Mouse (Mus musculus) lung, embryonic 15.5 days (tissue): ENCODE measurements around the gene 3830417A13Rik. TPM values are rescaled to one million over a fixed set of nuclear protein-coding genes. Genes with fewer than 3 reads are reported as not detected.

ENCODE experiments used
- ATAC-seq: fragments of 200-750 bp; cut with Nextera tagmentation; 2 replicates; pipeline ENCODE4 v1.8.0; 2017; ENCODE audit warnings: moderate number of reproducible peaks, borderline replicate concordance; ENCODE audit not compliant: low FRiP score, low TSS enrichment; ENCODE audit errors: extremely low read depth
- H3K27ac ChIP-seq: fragments of 300-500 bp; sonication (generic); 2 replicates; pipeline ENCODE4 v1.5.1; 2015; ENCODE audit warnings: moderate library complexity, mild to moderate bottlenecking, inconsistent platforms
- H3K27me3 ChIP-seq: fragments of 300-500 bp; sonication (generic); 2 replicates; pipeline ENCODE4 v1.6.1; 2015; ENCODE audit warnings: inconsistent platforms
- H3K36me3 ChIP-seq: fragments of 300-500 bp; sonication (generic); 2 replicates; pipeline ENCODE4 v1.6.1; 2015; ENCODE audit warnings: inconsistent platforms
- H3K4me1 ChIP-seq: fragments of 300-500 bp; sonication (generic); 2 replicates; pipeline ENCODE4 v1.6.1; 2015; ENCODE audit warnings: inconsistent platforms
- H3K4me2 ChIP-seq: fragments of 300-500 bp; sonication (generic); 2 replicates; pipeline ENCODE4 v1.6.1; 2015; ENCODE audit warnings: inconsistent platforms, mild to moderate bottlenecking, moderate library complexity
- H3K4me3 ChIP-seq: fragments of 300-500 bp; sonication (generic); 2 replicates; pipeline ENCODE4 v1.5.1; 2015; ENCODE audit warnings: mild to moderate bottlenecking, inconsistent platforms
- H3K9ac ChIP-seq: fragments of 300-500 bp; sonication (generic); 2 replicates; pipeline ENCODE4 v1.6.1; 2015; ENCODE audit warnings: inconsistent platforms
- H3K9me3 ChIP-seq: fragments of 300-500 bp; sonication (generic); 2 replicates; pipeline ENCODE4 v1.6.1; 2016; ENCODE audit warnings: inconsistent platforms
- WGBS: fragments of 180-500 bp; shearing (Covaris S2); methylation state at CpG from one replicate; pipeline ENCODE4 v1.1.7; 2015; 5-methylcytosine and 5-hydroxymethylcytosine counted together
- polyA plus RNA-seq: library from polyadenylated mRNA; unstranded; fragments of >200 nt; fragmentation: Nextera tagmentation; extraction: Ambion mirVana; gene quantifications from 2 replicates; pipeline ENCODE4 v1.2.1, GENCODE M21; 2015

The 3830417A13Rik gene
- polyA plus RNA-seq: not detected in 2 replicates

GRCm38 (mm10) chrX:64173248-64173647, at the start of gene 3830417A13Rik:
Gene 3830417A13Rik, plus strand, starts transcription at chrX:64173548.
- ATAC-seq: no peak
- Histone ChIP-seq H3K4me3 (no peak within 1 kb of the TSS), H3K36me3 (no peaks in the 10 kb centered on the region), H3K4me2 (no peak within 1 kb of the TSS), H3K27me3 (no peaks in the 10 kb centered on the region), H3K9ac (no peak within 1 kb of the TSS), H3K9me3 (no peaks in the 10 kb centered on the region), H3K4me1 (no peaks in the 10 kb centered on the region), H3K27ac (no peak within 1 kb of the TSS)
- 84% methylated on average over 11 of the region's 11 CpGs for whole genome bisulfite sequencing

GRCm38 (mm10) chrX:64152098-64152497, 21.2 kb upstream of the 3830417A13Rik start, which contains the start of gene Gm6760:
Gene Gm6760, minus strand, starts transcription at chrX:64152198.
- H3K4me3 ChIP-seq: no peak within 1 kb of the TSS
- H3K27me3 ChIP-seq: no peaks in the 10 kb centered on the region
- no peak within 1 kb of the TSS for H3K4me2 ChIP-seq
- no peak within 1 kb of the TSS for H3K27ac ChIP-seq
- H3K36me3 ChIP-seq: no peaks in the 10 kb centered on the region
- no peaks in the 10 kb centered on the region for H3K4me1 ChIP-seq
- no peak for ATAC-seq
- H3K9me3 ChIP-seq: no peaks in the 10 kb centered on the region
- H3K9ac ChIP-seq: no peak within 1 kb of the TSS
- 61% methylated on average over 2 of the region's 2 CpGs for WGBS

GRCm38 (mm10) chrX:64181246-64181645, 7.9 kb downstream of the 3830417A13Rik start:
- Histone ChIP-seq H3K9ac (no peak overlapping the region), H3K4me2 (no peak overlapping the region), H3K9me3 (no peaks in the 10 kb centered on the region), H3K4me3 (no peak overlapping the region), H3K27ac (no peak overlapping the region), H3K27me3 (no peaks in the 10 kb centered on the region), H3K4me1 (no peaks in the 10 kb centered on the region), H3K36me3 (no peaks in the 10 kb centered on the region)
- no peak for ATAC-seq

Other genes starting within 250 kb of the 3830417A13Rik start
- not detected in 2 replicates for gene Gm6760, start 21.4 kb upstream of the 3830417A13Rik start, polyA plus RNA-seq
- 0.99 and 1.1 TPM in 2 replicates for gene Slitrk4, start 103.4 kb downstream of the 3830417A13Rik start, polyA plus RNA-seq